Mouse (Mus musculus) T-helper 2 cell (primary cell): ENCODE results near the gene Tgfbr2.

ENCODE experiments used
- in situ Hi-C: fragments of 300-600 bp; cut with MboI, MseI; formaldehyde crosslinking; loops from one replicate; pipeline ENCODE4 v1.15.1; 2025; ENCODE audit warnings: high pct_unique_total_duplicates

The Tgfbr2 gene

GRCm38 (mm10) chr9:116174481-116175461 is at the start of gene Tgfbr2:
Tgfbr2 (minus strand) TSS chr9:116175360.
- in situ Hi-C loops, result loop anchor here (5.0 to 25.0 kb wide), 4 partner anchors 37 to 1712 kb away; partner anchors contain the start of gene Stt3b

- in situ Hi-C loops, result loop anchor here (5.0 kb wide), 1 partner anchor 99 kb away; no protein-coding TSS in a partner anchor
These were observed 48.2 kb upstream of the Tgfbr2 start for GRCm38 (mm10) chr9:116223368-116223767.

GRCm38 (mm10) chr9:116222643-116223042 is 47.5 kb upstream of the Tgfbr2 start:
- in situ Hi-C loops, result loop anchor here (5.0 kb wide), 1 partner anchor 100 kb away; no protein-coding TSS in a partner anchor

GRCm38 (mm10) chr9:116222000-116222399 is 46.8 kb upstream of the Tgfbr2 start:
- in situ Hi-C loops, result loop anchor here (5.0 kb wide), 1 partner anchor 100 kb away; no protein-coding TSS in a partner anchor

GRCm38 (mm10) chr9:116221565-116221964 is 46.4 kb upstream of the Tgfbr2 start:
- in situ Hi-C loops, result loop anchor here (5.0 kb wide), 1 partner anchor 101 kb away; no protein-coding TSS in a partner anchor

GRCm38 (mm10) chr9:116220616-116221015 is 45.5 kb upstream of the Tgfbr2 start:
- in situ Hi-C loops, result loop anchor here (5.0 kb wide), 1 partner anchor 102 kb away; no protein-coding TSS in a partner anchor

- in situ Hi-C loops, result loop anchor here (5.0 kb wide), 1 partner anchor 102 kb away; no protein-coding TSS in a partner anchor
These were observed 45.0 kb upstream of the Tgfbr2 start for GRCm38 (mm10) chr9:116220159-116220515.

GRCm38 (mm10) chr9:116219234-116220158 is 44.3 kb upstream of the Tgfbr2 start:
- in situ Hi-C loops, result loop anchor here (5.0 kb wide), 1 partner anchor 103 kb away; no protein-coding TSS in a partner anchor

- in situ Hi-C loops, result no loop called here
These were observed 43.6 kb upstream of the Tgfbr2 start for GRCm38 (mm10) chr9:116218780-116219179.

GRCm38 (mm10) chr9:116217099-116217498 is 41.9 kb upstream of the Tgfbr2 start:
- in situ Hi-C loops, result no loop called here

GRCm38 (mm10) chr9:116216677-116217076 is 41.5 kb upstream of the Tgfbr2 start:
- in situ Hi-C loops, result no loop called here

GRCm38 (mm10) chr9:116214296-116214695 is 39.1 kb upstream of the Tgfbr2 start:
- in situ Hi-C loops, result loop anchor here (5.0 kb wide), 1 partner anchor 47 kb away; no protein-coding TSS in a partner anchor

- in situ Hi-C loops, result loop anchor here (5.0 kb wide), 1 partner anchor 46 kb away; no protein-coding TSS in a partner anchor
These were observed 37.9 kb upstream of the Tgfbr2 start for GRCm38 (mm10) chr9:116212915-116213619.

- in situ Hi-C loops, result loop anchor here (5.0 kb wide), 1 partner anchor 45 kb away; no protein-coding TSS in a partner anchor
These were observed 36.9 kb upstream of the Tgfbr2 start for GRCm38 (mm10) chr9:116212069-116212468.

- in situ Hi-C loops, result no loop called here
These were observed 33.2 kb upstream of the Tgfbr2 start for GRCm38 (mm10) chr9:116208169-116208904.

- in situ Hi-C loops, result no loop called here
These were observed 31.7 kb upstream of the Tgfbr2 start for GRCm38 (mm10) chr9:116206901-116207300.

- in situ Hi-C loops, result no loop called here
These were observed 28.5 kb upstream of the Tgfbr2 start for GRCm38 (mm10) chr9:116203675-116204074.

- in situ Hi-C loops, result no loop called here
These were observed 24.0 kb upstream of the Tgfbr2 start for GRCm38 (mm10) chr9:116199127-116199526.

GRCm38 (mm10) chr9:116198488-116198887 is 23.3 kb upstream of the Tgfbr2 start:
- in situ Hi-C loops, result no loop called here
